Mouse (Mus musculus) spleen, adult 18-20 months (tissue): ENCODE measurements around the gene Get4.

Experiments used
- DNase-seq, 2 experiments: peaks; one replicate each; pipeline ENCODE4 v3.0.0; 2022; ENCODE audit warnings: mixed read lengths in 2 of 2

The Get4 gene

GRCm38 (mm10) chr5:139283460-139284180, 31.5 kb downstream of the Get4 start:
- no peak for DNase-seq

DNA sequence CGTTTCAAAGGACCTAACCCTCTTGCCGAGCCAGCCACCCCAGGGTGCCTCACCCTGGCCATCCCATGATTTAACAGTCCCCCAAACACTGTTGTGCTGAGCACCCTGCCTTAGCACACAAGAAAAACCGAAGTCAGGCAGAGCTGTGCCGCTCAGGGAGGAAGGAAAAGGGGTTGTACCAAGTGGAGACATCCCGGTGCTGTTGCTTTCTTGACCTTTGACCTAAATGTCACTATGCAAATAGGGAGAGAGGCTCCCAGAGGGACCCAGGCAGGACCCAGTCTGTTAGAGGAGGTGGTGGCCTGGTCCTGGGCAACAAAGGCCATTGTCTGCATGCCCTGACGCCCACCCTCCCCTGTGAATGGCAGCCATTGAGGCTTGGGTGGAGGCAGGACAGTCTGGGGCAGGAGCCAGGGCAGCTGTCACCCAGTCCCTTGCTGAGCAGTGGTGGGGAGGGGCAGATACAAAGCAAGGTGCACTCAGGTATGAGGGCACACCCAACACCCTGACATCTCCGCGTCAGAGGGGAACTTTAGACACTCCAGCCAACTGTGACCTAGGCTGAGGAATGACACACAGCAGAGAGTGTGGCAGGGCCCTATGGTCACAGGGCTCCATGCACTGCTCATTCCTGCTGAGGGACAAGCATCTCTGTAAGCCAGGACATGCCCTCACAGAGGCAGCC, 33.4 kb downstream of the Get4 start:
- DNase-seq = no peak

GRCm38 (mm10) chr5:139286142-139286941, 34.2 kb downstream of the Get4 start:
- DNase-seq = no peak

- DNase-seq = no peak
Observed at GRCm38 (mm10) chr5:139287099-139287498, 35.0 kb downstream of the Get4 start.

DNA sequence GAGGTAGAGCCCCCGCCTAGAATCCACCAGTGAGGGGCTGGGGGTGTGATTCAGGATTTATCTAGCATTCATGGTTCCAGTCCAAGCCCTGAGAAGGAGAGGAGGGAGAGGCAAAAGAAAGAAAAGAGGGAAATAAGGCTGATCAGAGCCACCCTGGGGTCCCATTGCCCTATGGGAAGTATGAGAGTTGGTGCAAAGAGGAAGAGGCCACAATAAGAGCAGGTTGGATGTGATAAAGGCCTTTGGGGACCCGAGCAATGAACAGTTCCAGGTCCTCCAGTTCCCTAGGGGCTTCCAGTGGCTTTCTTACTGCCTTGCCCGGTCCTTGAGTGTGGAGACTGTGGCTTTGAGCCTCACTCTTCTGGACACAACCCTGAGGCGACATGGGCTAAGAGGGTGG, 35.7 kb downstream of the Get4 start:
- DNase-seq = no peak

DNA sequence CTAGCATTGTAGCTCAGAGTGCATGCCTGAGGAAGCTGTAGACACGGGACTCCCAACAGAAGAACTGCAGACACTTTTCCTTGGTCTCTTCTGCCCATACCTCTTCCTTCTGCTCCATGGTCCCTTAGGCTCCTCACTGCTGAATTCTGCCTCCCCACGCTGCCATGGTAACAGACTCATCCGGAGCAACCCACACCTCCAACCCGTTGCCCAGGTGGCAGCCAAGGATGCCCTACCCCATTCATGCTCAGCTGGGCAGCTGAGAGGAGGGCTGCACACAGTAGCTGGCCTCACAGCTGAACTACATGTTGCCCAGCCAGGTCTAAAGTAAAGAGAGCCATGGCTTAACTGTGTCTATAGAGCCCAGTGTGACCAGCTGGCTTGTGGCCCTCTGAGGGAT, 36.5 kb downstream of the Get4 start:
- DNase-seq = no peak

GRCm38 (mm10) chr5:139290467-139291259, 38.5 kb downstream of the Get4 start:
- no peak for DNase-seq

DNA sequence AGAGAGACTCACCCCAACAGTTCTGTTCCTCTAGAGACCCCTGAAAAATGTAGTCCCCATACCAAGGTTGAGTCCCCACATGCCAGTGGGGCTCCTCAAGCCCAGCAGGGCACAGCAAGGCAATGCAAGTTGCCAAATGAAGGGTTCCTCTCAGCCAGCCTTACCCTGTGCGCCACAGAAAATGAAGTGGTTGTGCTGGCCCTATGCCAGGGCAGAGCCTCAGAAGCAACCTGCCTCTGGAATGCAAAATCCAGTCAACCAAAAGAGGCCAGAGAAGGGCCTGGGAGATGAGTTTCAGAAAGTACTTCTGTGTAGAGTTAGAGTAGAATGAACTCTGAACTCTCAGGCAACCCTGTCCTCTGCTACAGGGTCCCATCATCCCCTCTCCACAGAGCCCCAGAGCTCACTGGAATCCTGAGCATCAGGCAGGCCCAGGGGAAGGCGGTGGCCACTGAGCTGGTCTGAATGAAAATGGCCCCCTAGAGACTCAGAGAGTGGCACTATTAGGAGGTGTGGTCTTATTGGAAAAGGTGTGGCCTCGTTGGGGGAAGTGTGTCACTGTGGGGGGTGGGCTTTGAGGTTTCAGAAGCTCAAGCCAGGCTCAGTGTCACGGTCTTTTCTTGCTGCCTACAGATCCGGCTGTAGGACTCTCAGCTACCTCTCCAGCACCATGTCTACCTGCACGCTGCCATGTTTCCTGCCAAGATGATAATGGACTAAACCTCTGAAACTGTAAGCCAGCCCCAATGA, 39.9 kb downstream of the Get4 start:
- DNase-seq = no peak

DNA sequence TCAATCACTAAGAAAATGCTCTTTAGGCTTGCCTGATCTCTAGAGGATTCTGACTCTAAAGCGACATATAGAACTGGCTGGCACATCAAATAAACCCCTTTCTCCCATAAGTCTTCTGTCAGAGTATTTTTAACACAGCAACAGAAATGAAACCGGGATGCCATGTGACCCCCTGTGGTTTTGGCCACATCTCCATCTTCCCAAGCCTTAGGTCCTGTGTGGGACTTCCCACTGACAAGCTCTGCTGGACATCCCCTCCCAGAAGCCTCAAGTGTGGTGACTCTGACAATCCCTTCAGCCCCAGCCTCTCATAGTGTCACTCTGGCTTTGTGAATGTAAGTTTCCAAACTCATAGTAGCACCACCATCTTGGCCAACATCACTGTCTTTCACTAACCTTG, 42.0 kb downstream of the Get4 start:
- DNase-seq = no peak

GRCm38 (mm10) chr5:139297092-139297491, 45.0 kb downstream of the Get4 start:
- DNase-seq = no peak

- DNase-seq = no peak
Observed at GRCm38 (mm10) chr5:139297745-139298144, 45.6 kb downstream of the Get4 start.

DNA sequence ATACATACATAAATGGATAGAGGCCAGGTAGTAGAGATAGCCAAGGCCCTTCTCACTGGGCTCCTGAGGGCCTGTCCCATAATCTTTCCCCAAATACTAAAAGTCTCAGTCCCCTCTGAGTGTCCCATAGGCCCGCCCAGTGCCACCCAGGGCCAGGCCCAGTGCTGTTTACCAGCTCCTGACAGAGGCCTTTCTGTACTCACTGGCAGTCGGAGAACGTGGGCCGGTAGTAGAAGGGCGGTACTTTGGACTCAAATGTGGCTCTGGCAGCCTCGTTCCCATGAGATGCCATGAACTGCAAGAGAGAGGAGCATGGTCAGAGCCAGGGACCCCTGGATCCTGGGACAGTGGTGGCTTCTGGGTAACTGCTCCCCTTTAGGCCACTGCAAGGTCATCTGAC, 50.0 kb downstream of the Get4 start:
- DNase-seq = no peak

DNA sequence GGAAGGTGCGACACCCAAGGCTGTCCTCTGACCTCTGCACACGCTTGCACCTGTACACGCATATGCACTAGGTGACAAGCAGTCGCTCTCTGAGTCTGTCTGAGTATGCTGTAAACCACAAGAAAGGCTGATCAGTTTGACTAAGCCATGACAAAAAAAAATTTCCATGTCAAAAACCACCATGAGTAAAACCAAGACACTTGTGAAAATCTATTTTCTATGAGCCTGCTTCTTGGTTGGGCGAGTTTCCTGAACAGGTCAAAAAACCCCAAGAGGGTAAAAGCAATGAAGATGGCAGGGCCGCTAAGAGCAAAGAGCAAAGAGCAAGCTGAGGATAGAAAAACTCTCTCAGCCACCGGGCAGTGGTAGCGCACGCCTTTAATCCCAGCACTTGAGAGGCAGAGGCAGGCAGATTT, 51.5 kb downstream of the Get4 start:
- DNase-seq = no peak

GRCm38 (mm10) chr5:139309946-139310345, 57.8 kb downstream of the Get4 start:
- DNase-seq = no peak

DNA sequence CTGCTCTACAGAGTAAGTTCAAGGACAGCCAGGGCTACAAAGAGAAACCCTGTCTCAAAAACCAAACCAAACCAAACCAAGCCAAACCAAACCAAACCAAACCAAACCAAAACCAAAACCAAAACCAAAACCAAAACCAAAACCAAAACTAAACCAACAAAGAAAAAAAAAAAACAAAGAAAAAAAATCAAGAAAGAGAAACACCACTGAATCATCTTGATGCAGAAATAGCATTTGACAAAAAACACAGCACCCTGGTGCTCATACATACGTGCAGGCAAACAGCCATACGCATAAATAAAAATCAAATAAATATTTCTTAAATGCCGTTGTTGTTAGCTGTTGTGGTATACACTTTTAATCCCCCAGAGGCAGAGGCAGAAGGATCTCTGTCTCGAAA, 58.4 kb downstream of the Get4 start:
- no peak for DNase-seq

DNA sequence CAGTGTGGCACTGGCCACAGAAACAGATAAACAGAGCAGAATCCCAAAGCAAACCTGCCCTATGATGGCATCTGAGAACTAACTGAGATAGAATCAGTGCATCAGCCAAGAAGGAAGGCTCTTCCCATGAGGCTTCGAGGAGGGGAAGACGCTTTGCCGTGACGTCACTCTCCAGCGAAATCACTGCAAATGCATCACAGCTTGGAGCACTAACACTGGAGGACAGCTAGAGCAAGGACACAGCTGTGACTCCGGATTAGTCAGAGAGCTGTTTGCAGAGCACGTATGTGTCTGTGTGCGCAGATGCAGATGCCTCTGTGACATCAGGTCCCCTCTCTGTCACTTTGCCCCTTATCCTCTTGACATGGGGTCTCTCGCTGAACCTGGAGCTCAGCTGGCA, 59.7 kb downstream of the Get4 start:
- no peak for DNase-seq

GRCm38 (mm10) chr5:139313536-139313935, 61.4 kb downstream of the Get4 start:
- no peak for DNase-seq

- DNase-seq = no peak
Observed at GRCm38 (mm10) chr5:139314941-139315642, 63.0 kb downstream of the Get4 start.

DNA sequence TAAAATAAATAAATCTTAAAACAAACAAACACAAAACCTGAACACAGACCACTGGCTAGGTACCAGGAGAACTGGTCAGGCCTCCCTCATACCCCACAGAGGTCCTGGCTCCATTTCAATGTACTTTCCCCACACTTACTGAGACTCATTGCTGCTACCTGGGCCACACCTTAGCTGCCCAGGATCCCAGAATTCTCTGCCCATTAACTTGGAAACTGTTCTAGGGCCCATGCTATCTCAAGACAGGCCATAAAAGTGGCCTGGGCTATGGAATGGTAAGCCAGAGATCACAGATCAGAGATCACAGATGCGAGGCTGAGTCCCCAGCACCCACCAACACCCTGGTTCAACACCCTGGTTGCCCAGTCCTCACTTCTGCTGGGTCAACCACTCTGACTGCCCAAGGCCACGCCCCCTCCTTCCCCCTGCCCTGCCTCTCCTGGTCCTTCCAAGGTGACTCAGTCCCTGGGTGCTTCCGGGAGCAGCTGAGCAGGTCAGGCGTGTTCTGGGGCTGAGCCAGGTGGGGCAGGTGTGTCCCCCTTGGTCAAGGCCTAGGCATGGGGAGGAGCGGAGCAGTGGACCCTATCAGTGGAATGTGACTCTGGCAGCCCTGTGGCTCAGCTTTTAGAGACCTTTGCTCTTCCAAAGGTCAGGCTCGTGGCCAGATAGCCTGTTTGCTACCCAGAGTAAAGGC, 65.0 kb downstream of the Get4 start:
- DNase-seq = no peak

DNA sequence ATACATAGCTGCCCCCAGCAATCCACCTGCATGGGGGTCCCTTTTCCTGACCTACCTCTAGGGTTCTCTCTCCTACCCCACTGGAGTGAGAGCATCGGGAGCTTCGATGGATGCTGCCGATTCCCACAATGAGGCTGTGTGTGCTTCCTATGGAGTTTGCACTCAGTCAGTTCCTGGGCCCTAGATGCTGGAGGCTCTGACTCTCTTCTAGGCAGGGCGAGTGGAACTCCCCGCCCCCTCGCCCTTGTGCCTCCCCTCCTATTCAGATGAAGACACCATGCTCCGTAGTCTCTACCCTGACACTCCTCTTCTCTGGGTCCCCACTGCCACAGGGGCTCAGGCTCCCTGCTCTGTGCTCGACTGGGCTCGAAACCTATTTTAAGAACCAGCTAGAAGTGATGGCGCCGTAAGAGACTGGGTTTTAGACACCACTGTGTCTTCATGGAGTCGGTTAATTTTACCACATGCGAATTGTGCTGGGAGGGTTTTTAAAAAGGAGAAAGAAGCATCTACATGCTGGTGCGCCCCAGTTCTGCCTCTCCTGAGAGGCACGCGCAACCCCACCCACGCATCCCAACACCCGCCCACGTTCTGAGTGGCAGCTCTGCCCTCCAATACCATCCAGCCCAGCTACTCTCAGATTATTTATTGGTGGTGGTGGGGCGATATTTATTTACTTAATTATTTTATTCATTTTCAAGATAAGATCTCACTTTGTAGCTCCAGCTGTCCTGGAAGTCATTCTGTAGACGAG, 65.8 kb downstream of the Get4 start:
- no peak for DNase-seq
